Mouse (Mus musculus) retina, postnatal 1 day (tissue): ENCODE results near the gene Gm12184.
"Not testable (repeated sequence)": the region's sequence is repeated elsewhere in the genome, so short reads cannot be mapped to it uniquely, and the experiment has no call there.

Experiments used
- DNase-seq: peaks from one replicate; pipeline ENCODE4 v3.0.0-alpha.2; 2012

The Gm12184 gene

GRCm38 (mm10) chr11:48821299-48821698, 5.2 kb downstream of the Gm12184 start:
- not testable (repeated sequence) for DNase-seq

DNA sequence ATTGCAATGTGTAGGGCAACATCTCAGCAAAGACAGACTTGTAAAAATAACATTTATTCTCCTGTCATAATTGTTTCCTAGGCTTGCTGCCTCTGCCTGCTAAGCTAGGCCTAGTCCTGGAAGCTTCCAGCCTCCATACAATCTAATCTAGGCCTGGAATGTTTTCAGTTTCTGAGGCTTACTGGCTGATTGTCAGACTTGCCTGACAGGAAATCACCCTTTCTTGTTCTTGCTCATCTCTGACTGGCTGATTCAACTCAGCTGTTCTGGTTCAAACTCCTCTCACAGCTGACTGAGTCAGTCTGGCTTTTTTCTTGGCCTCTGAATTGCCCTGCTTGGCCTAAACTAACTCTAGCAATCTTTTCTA, 6.2 kb downstream of the Gm12184 start:
- DNase-seq: no peak

DNA sequence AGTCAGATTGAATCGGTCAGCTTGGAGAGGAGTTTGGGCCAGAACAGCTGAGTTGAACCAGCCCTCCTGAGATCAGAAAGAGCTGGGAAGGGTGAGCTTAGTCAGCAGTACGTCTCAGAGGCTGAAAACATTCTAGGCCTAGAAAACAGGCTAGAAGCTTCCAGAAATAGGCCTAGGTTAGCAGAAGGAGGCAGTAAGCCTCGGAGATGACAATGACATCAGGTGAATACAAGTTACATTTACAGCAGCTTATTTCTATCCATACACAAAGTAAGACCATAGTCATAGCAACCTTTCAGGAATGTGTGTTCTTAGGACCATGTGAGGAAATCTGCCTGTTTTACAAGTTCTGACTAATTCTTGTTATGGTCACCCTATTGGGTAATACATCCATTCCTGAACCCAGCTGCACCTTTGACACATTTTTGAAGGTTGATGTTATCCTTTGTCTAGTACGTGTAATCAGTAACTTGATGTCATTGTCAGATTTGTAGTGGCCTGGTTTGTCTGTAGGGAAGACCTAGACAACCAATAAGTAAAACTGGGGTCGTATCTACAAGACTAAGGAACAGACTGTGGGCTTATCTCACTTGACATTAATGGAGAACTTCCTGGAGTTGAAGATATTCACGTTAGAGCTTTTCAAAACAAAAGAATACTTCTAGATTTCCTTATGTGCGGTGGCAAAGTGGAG, 6.7 kb downstream of the Gm12184 start:
- no peak for DNase-seq

- DNase-seq: peak; percentile 95
Measured at GRCm38 (mm10) chr11:48818346-48818745, 8.1 kb downstream of the Gm12184 start.

DNA sequence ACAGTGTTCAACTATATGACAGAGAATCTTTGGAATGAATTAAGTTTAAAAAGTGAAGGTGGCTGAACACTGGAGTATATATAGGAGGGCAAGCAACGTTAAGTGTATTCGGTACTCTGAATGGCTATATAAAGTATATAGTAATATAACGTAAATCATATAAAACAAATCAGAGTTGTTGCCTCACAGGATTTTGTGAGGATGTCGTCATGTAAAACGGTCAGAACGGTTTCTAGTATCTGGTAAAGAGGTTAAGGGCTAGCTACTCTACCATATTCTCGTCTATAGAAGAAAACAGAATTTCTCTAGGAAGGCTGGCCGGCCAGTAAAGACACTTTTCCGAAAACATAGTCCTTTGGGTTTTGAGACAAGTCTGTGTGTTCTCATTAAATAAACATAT, 8.7 kb downstream of the Gm12184 start:
- DNase-seq: no peak

DNA sequence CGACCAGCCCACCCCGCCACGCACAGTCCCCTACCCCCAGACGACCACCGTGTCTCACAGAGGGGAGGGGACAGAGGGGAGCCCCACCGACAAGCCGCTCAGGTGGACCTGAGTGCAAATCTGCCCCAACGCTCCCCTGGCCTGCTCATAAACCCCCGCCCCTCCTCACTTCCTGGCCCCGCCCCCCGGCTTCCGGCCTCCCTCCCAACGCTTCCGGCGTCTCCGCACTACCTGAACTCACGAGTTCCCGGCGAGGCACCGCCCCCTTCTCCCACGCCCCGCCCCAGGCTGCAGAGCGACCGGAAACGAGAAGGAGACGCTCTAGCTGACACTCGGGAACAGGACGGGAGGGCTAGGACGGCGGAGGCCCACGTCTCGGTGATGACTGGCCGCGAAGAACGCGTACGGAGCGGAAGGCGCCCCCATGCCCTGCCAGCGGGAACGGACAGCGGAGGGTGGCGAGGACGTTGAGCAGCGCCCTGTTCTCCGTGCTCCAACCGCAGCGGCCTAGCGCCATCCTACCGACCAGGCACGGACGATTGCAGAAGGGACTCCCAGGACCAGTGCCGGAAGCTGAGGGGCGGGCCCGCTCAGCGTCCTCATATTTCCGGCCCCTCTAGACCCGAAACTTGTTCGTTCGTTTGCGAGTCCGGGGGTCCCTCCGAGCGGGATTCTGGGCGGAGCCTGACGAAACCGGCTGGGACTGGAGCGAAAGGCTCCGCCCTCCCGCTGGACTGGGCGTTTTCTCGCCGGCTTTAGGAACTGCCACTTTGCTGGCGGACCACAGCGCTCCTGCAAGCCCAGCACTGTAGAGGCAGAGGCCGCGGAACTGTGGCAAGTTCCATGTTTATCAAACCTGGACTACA, 9.4 kb downstream of the Gm12184 start, which contains the start of gene Trim41:
TSS of gene Trim41 (minus strand) at position 554 of the 866 bp plus-strand sequence.
- DNase-seq: peak; percentile 100

GRCm38 (mm10) chr11:48816281-48816781, 10.1 kb downstream of the Gm12184 start:
- peak; percentile 90 for DNase-seq

- DNase-seq: no peak
Measured at GRCm38 (mm10) chr11:48815851-48816250, 10.6 kb downstream of the Gm12184 start.

- no peak for DNase-seq
Measured at GRCm38 (mm10) chr11:48813782-48814181, 12.7 kb downstream of the Gm12184 start.

GRCm38 (mm10) chr11:48810142-48810541, 16.3 kb downstream of the Gm12184 start:
- no peak for DNase-seq

DNA sequence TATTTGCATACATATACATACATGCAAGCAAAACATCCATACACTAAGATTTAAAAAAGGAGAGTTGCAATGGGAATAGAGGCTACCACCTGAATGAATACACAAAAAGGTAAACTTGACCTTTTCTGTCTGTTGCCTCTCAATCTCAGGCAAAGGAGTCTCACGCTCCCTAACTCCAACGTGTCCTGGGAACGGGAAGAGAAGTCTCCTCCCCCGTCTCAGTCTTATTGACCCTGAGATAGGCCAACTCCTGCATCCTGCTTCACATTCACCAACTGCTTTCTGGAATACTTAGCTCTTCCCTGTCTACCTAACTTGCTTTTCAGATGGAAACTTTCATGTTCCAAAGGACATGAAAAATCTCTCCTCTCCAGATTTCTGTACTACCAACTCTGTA, 17.0 kb downstream of the Gm12184 start:
- no peak for DNase-seq

DNA sequence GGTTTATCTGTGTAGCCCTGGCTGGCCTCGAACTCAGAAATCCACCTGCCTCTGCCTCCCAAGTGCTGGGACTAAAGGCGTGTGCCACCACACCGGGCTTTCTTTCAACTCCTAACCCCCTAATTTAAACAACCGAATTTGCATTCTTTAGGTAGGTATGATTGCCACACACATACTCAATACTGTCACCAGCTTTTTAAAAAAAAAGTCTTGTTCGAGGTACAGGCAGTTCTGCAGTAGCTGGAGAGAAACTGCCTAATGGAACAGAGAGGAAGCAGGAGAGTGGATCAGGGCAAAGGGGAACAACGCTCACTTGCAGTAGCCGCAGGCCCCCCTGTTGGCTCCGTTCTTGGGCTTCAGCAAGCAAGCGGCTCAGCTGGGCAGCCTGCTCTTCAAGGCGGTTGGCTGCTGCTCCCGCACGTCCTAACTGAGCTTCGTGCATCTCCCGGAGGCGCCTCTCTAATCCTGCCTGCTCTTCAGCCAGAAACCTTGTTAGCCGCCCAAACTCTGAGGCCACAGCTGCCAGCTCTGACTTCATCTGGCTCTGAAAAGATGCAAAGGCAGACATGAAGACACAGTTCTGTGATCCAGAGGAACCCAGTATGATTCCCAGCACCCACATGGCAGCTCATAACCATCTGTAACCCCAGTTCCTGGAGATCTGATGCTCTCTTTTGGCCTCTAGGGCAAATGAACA, 17.6 kb downstream of the Gm12184 start:
- no peak for DNase-seq

GRCm38 (mm10) chr11:48808304-48808646, 18.2 kb downstream of the Gm12184 start:
- DNase-seq: no peak

- DNase-seq: no peak
Measured at GRCm38 (mm10) chr11:48807563-48808303, 18.7 kb downstream of the Gm12184 start.

GRCm38 (mm10) chr11:48806856-48807562, 19.4 kb downstream of the Gm12184 start:
- DNase-seq: no peak

GRCm38 (mm10) chr11:48804922-48805321, 21.5 kb downstream of the Gm12184 start:
- no peak for DNase-seq

- no peak for DNase-seq
Measured at GRCm38 (mm10) chr11:48803988-48804387, 22.5 kb downstream of the Gm12184 start.

GRCm38 (mm10) chr11:48801831-48802772, 24.4 kb downstream of the Gm12184 start:
- DNase-seq: no peak

DNA sequence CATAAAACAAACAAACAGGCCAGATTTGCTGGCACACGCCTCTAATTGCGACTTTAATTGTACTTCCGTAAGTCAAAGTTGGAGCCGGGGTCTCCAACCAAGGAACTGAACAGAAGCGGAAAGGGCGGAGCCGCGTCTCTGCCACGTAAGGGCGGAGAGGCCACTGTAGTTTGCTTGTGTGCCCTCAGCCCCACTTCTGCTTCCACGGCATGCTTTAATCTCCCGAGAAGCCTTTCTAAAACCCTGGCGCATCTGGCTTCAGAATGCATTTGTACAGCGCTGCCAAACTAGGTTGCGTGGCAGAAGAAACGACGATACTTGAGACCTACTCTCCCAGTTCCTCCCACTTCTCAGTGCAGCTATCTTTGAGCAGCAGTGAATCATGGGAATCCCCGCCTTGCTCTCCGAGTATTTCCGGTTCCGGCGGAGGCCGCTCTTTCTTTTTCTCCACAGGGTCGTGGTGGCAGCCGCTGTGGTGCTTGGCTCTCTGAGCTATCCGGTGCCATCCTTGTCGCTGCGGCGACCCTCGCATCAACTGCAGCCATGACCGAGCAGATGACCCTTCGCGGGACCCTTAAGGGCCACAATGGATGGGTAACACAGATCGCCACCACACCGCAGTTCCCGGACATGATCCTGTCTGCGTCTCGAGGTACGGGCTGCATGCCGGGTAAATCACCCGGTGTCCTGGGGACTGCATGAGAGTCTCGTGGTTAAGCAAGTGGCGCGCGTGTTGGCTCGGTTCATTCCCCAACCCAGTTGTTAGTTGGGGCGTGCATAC, 26.3 kb downstream of the Gm12184 start, which contains the start of gene Rack1:
TSS of gene Rack1 (plus strand) at position 412 of the 781 bp plus-strand sequence.
- peak; percentile 97 for DNase-seq
